Mouse (Mus musculus) ES-Bruce4 (cell line): ENCODE data around the gene Med15.

Experiments used
- CTCF ChIP-seq: IDR thresholded peaks from one replicate; pipeline ENCODE4 v1.8.1; 2011; ENCODE audit warnings: low read depth, low read length
- POLR2A ChIP-seq: IDR thresholded peaks from one replicate; pipeline ENCODE4 v1.8.1; 2011; ENCODE audit warnings: low read length; ENCODE audit not compliant: insufficient read depth

GRCm38 (mm10) chr16:17650711-17651110 lies 82.0 kb downstream of the Med15 start:
- TF ChIP-seq CTCF: no peak
- no peak for TF ChIP-seq POLR2A
